Mouse (Mus musculus) E14TG2a.4 (cell line): ENCODE measurements around the gene Ralb.

Source experiments
- CTCF ChIP-seq: conservative IDR thresholded peaks from 2 replicates; pipeline ENCODE4 v1.5.1; 2014; ENCODE audit warnings: low read length
- POU5F1 ChIP-seq: IDR thresholded peaks from 2 replicates; pipeline ENCODE4 v1.6.1; 2014; ENCODE audit warnings: low read length, borderline replicate concordance

- TF ChIP-seq CTCF (no peak), POU5F1 (no peak)
These were observed 47.7 kb downstream of the Ralb start for GRCm38 (mm10) chr1:119456671-119457527.
